Mouse (Mus musculus): ENCODE results near the gene Eid2b. TPM values are rescaled to one million over a fixed set of nuclear protein-coding genes. Genes with fewer than 3 reads are reported as not detected.

Eid2b gene
- polyA plus RNA-seq, 1 experiment from 2014 or later = 33.9 TPM

Other genes starting within 250 kb of the Eid2b start
- gene Psmc4, start 227.6 kb upstream of the Eid2b start, polyA plus RNA-seq (2014; fragmentation: Nextera tagmentation; extraction: Ambion mirVana) = 275 TPM in 2 replicates
- 0.39 and 0.91 TPM in 2 replicates for gene Fcgbp, start 206.5 kb upstream of the Eid2b start, polyA plus RNA-seq (2014; fragmentation: Nextera tagmentation; extraction: Ambion mirVana)
- gene 9530053A07Rik, start 148.3 kb upstream of the Eid2b start, polyA plus RNA-seq (2014; fragmentation: Nextera tagmentation; extraction: Ambion mirVana) = 0.08 and 0.15 TPM in 2 replicates
- 22.2 and 25.3 TPM in 2 replicates for gene Fbl, start 108.0 kb upstream of the Eid2b start, polyA plus RNA-seq (2014; fragmentation: Nextera tagmentation; extraction: Ambion mirVana)
- 13.6 and 13.9 TPM in 2 replicates for gene Dyrk1b, start 98.3 kb upstream of the Eid2b start, polyA plus RNA-seq (2014; fragmentation: Nextera tagmentation; extraction: Ambion mirVana)
- 7.8 and 7.9 TPM in 2 replicates for gene Eid2, start 9.9 kb upstream of the Eid2b start, polyA plus RNA-seq (2014; fragmentation: Nextera tagmentation; extraction: Ambion mirVana)
- gene Selenov, start 13.4 kb downstream of the Eid2b start, polyA plus RNA-seq (2014; fragmentation: Nextera tagmentation; extraction: Ambion mirVana) = 0.70 and 1.5 TPM in 2 replicates
- 21.2 and 21.8 TPM in 2 replicates for gene Dll3, start 24.5 kb downstream of the Eid2b start, polyA plus RNA-seq (2014; fragmentation: Nextera tagmentation; extraction: Ambion mirVana)
- 132 and 139 TPM in 2 replicates for gene Timm50, start 34.3 kb downstream of the Eid2b start, polyA plus RNA-seq (2014; fragmentation: Nextera tagmentation; extraction: Ambion mirVana)
- 77.1 and 87.1 TPM in 2 replicates for gene Supt5, start 61.0 kb downstream of the Eid2b start, polyA plus RNA-seq (2014; fragmentation: Nextera tagmentation; extraction: Ambion mirVana)
- 498 and 551 TPM in 2 replicates for gene Rps16, start 72.9 kb downstream of the Eid2b start, polyA plus RNA-seq (2014; fragmentation: Nextera tagmentation; extraction: Ambion mirVana)
- gene Plekhg2, start 94.9 kb downstream of the Eid2b start, polyA plus RNA-seq (2014; fragmentation: Nextera tagmentation; extraction: Ambion mirVana) = 15.9 and 23.5 TPM in 2 replicates
- gene Zfp36, start 102.5 kb downstream of the Eid2b start, polyA plus RNA-seq (2014; fragmentation: Nextera tagmentation; extraction: Ambion mirVana) = 2.6 and 3.7 TPM in 2 replicates
- gene Med29, start 115.0 kb downstream of the Eid2b start, polyA plus RNA-seq (2014; fragmentation: Nextera tagmentation; extraction: Ambion mirVana) = 38.3 and 42.2 TPM in 2 replicates
- gene Paf1, start 115.2 kb downstream of the Eid2b start, polyA plus RNA-seq (2014; fragmentation: Nextera tagmentation; extraction: Ambion mirVana) = 81.9 and 87.2 TPM in 2 replicates
- gene Gmfg, start 159.7 kb downstream of the Eid2b start, polyA plus RNA-seq (2014; fragmentation: Nextera tagmentation; extraction: Ambion mirVana) = 1.8 and 3.9 TPM in 2 replicates
- gene Lrfn1, start 174.2 kb downstream of the Eid2b start, polyA plus RNA-seq (2014; fragmentation: Nextera tagmentation; extraction: Ambion mirVana) = 18.8 and 23.4 TPM in 2 replicates
- not detected in 2 replicates for gene Ifnl2, start 232.7 kb downstream of the Eid2b start, polyA plus RNA-seq (2014; fragmentation: Nextera tagmentation; extraction: Ambion mirVana)
- not detected in 2 replicates for gene Ifnl3, start 245.1 kb downstream of the Eid2b start, polyA plus RNA-seq (2014; fragmentation: Nextera tagmentation; extraction: Ambion mirVana)